Mouse (Mus musculus) cerebellum, adult 9-11 months (tissue): ENCODE results near the gene Hoxa4.

Source experiments
- DNase-seq: peaks from one replicate; pipeline ENCODE4 v3.0.0; 2022

Gene Hoxa4

GRCm38 (mm10) chr6:52190906-52191810 lies at the start of gene Hoxa4:
TSS of gene Hoxa4 (minus strand) at chr6:52191753.
- DNase-seq = no peak

DNA sequence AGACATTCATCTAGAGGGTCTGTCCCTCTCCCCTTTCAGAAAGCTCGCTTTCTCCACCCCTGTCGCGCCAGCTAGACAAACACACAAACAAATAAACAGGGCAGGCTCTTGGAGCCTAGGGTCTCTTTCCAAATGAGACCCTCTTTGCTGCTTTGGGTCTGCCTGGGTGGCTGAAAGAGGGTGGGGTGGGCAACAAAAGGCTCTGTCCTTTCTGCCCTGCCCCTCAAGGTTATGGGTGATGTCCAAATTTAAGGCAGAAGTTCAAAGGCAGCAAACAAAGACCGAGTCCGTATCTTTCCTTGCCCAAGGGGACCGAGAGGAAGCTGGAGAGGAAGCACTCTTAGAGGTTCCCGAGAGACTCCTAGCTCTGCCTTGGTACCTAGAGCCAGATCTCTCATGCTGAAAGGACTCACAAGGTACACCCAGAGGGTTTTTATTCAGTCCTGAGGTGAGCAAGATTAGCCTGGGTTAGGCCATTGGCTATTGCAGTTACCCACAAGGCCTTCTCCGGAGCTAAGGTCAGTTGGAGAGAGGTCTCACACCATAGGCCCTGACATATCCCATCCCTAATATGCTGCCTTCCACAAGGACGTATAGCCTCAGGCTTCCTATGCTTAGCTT lies 49.6 kb upstream of the Hoxa4 start:
- no peak for DNase-seq

GRCm38 (mm10) chr6:52240389-52241000 lies 48.9 kb upstream of the Hoxa4 start, which contains the start of gene Hoxa10:
TSS of gene Hoxa10 (minus strand) at chr6:52240854.
- DNase-seq = no peak

DNA sequence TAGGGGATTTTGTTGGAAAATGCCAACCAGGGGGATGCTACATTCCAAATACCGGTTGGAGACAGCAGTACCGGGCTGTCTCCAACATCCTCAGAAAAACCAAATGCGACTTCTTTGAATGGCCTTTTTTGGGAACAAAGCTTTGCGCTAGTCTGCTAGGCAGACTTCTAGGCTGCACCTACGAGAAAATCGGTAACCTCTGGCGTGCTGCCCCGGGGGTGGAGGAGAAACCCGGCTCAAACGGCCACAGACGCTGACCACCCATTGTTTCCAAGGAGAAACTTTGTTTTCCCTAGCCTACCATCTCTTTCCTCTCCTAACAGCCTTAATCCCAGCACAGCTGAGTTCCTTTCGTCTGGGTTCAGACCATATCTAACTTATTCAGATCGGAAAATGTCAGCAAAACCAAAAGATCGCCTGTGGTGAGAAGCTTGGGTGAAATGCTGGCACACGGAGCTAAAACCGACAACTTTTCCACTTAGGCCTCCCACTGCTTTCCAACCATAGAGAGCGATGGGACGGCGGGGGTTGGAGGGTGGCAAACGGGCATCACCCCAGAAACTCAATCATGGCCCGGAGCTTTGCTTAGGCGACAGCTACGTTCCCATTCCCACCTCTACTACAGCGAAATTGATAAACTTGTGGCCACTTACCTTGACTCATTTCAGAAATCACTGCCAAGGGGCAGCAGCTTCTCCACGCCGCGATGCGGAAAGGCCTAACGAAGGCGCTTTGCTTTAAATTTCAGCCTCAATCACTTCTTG lies 48.3 kb upstream of the Hoxa4 start:
- DNase-seq = no peak

DNA sequence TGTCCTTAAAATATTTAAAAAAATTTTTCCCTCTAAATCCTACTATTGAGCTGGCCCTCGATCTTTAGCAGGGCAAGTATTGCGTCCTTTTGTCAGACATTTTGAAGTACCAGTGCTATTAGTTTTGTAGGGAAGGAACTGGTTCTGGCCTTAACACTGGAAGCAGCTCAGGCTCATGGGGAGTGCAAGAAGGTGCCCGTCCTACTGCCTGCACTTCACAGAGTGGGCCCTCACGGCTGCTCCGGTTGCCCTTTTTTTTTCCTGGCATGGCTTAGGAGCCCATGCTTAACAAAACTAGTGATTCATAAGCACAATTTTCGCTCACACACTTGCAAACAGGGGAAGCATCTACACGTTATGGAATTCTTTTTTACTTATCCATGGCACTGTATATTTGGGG lies 47.4 kb upstream of the Hoxa4 start:
- DNase-seq = no peak

DNA sequence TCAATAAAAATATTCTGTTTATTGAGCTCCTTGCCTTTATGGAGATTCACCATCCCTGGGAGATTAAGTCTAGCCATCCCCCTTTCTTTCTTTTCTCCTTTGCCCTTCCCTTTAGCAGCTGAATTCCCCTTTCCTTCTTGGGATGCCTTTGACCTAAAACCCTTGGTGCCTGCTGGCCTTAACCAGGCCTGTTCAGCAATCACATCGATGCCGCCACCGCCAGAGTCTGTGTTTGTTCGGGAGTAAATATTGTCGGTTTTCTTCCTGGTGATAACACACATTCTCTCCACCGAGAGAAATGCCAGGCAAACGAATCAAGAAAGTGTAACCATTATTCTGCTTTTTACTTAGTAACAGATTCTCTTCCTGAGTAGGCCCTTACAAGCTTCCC lies 46.6 kb upstream of the Hoxa4 start:
- no peak for DNase-seq

- no peak for DNase-seq
Observed at GRCm38 (mm10) chr6:52237346-52238154, 46.0 kb upstream of the Hoxa4 start.

- DNase-seq = no peak
Observed at GRCm38 (mm10) chr6:52236806-52237205, 45.3 kb upstream of the Hoxa4 start.

- DNase-seq = no peak
Observed at GRCm38 (mm10) chr6:52235866-52236265, 44.3 kb upstream of the Hoxa4 start.

GRCm38 (mm10) chr6:52235267-52235666 lies 43.7 kb upstream of the Hoxa4 start:
- DNase-seq = no peak

DNA sequence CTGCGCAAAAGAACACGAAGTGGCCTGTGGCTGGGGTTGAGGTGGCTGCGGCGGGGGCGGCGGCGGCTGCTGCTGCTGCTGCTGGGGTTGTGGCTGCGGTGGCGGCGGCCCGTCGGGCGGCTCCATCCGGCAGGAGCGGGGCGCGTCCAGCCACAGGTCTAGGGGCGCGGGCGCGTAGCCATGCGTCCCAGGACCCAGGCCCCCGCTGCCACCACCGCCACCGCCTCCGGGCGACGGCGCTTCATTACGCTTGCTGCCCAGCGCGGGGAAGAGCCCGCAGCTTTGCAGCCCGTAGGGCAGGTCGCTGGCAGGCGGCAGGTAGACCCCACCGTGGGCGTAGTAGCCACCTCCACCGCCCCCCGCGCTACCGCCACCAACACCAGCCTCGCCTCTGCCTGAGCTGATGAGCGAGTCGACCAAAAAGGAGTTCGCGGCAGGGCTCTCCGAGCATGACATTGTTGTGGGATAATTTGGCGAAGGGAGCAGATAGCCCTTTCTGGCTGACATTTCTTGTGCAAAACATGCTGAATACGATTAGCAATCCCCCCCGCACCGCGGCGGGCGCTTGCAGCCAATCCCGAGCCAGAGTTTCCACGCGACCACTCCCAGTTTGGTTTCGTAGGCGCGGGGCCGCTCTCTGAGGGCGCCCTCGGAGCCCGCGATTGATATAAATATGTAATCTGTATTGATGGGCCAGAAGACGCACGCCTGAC lies 43.0 kb upstream of the Hoxa4 start:
- DNase-seq = no peak

DNA sequence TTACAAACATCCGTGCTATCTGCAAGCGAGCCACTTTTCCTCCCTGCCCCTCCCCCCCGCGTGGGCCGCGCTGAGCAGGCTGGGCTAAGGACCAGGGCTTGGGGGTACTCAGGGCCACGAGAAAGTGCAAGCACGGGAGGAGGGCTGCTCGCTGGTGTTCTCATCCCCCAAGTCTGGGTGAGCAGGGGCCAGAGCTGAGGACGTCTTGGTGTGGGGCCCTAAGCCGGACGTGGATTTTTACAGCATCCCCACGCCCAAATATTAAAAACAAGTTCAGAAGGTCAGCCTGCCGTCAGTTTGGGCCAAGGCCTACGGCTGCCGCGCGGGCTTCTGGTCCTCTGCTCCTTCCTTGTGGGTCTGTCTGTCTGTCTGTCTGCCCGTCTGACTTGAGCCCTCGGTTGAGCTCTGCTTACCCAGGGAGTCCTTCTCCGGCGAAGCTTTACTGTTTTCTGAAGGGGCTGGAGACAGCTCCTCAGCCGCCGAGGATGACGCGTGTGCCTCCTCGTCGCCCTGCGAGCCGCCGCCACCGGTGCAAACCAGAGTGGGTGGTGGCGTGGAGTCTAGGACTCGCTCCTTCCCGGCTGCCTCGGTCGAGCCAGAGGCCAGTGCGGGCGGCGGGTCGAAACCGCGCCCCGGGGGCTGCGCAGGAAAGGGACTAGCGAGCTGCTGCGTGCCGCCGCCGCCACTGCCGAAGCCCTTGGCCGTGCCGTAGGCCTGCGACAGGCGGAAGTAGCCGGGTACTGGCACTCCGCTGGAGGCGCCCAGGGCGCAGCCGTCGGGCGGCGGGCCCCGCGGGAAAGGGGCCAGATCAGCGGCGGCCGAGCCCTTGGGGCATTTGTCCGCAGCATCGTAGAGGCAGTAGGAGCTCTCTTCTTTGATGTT lies 42.2 kb upstream of the Hoxa4 start:
- DNase-seq = no peak

DNA sequence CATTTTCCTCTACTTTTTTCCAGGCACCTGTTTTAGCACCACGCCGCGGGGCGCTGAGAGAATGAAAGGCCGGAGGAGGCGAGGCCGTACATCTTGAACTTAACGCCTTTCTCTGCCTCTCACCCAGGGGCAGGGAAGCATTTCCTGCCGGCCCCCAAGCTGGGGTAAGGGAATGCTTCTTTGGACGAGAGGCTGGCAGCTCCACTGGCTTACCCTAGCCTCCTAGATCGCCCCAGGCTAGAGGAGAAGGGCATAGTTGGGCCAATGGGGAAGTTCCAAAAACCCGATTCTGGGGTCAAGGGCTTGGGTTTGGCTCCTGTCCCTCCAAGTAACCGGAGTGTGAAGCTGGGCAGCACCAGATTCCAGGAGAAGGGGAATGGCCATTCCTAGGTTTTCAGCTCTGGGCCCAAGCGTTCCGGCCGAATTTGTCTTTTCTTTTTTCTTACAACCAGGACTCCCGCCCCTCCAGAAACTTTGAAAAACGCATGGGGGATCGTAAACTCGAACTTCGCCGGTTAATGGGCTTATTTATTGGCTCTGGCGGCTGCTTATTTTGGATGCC lies 41.5 kb upstream of the Hoxa4 start:
- no peak for DNase-seq

- DNase-seq = no peak
Observed at GRCm38 (mm10) chr6:52232568-52232965, 41.0 kb upstream of the Hoxa4 start.

GRCm38 (mm10) chr6:52231885-52232567 lies 40.5 kb upstream of the Hoxa4 start:
- DNase-seq = no peak

- no peak for DNase-seq
Observed at GRCm38 (mm10) chr6:52230516-52231165, 39.1 kb upstream of the Hoxa4 start, which contains the start of gene Hoxa9. TSS of gene Hoxa9 (minus strand) at chr6:52231089.

GRCm38 (mm10) chr6:52229558-52230416 lies 38.2 kb upstream of the Hoxa4 start:
- DNase-seq = no peak
